Mouse (Mus musculus): ENCODE results near the gene Tubb2b. TPM values are rescaled to one million over a fixed set of nuclear protein-coding genes. Genes with fewer than 3 reads are reported as not detected.
A peak's percentile ranks its signal among the peaks of the same experiment; 100 is the strongest.

The Tubb2b gene
- polyA plus RNA-seq, 1 experiment = 15.1 TPM

DNA sequence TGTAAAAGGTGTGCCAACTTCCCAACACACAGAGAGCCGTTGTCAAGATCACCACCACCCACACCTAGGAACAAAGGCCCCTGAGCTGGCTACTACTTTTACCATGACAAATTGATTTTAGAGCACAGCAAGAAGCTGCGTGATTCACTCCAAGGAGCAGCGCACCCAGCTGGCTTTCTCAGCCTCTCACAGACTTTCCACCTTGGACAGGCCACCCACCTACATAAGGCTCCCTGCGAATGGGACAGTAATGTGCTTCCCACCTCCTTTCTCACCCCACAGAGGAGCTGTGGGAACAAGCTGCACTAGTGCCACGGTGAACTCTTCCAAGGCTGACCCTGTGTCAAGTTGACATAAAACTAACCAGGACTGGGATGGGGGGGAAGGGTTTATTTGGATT, 13.1 kb upstream of the Tubb2b start:
- no peak overlapping the region for H3K4me3 ChIP-seq (ENCODE audit: extremely low read depth, insufficient read depth, insufficient read length)
- no peak for DNase-seq (ENCODE audit: low read depth in 1 of 2, low spot score in 2 of 2)
- TF ChIP-seq POLR2A (IDR thresholded peaks at IDR 0.05; ENCODE audit: low read depth, low read length) (no peak), CTCF (IDR thresholded peaks at IDR 0.05; ENCODE audit: extremely low read depth, insufficient read depth, insufficient read length, insufficient replicate concordance) (no peak)
- no peaks in the 10 kb centered on the region for H3K27me3 ChIP-seq (ENCODE audit: control insufficient read depth, insufficient read depth, low read length)
- 86% methylated on average over 5 of the region's 5 CpGs for WGBS
- H3K4me1 ChIP-seq (ENCODE audit: control insufficient read depth, insufficient read depth, insufficient read length) = no peaks in the 10 kb centered on the region
- no peak overlapping the region for H3K27ac ChIP-seq (ENCODE audit: insufficient read depth, low read length)
- H3K36me3 ChIP-seq (ENCODE audit: control insufficient read depth, insufficient read depth, low read length) = no peaks in the 10 kb centered on the region

DNA sequence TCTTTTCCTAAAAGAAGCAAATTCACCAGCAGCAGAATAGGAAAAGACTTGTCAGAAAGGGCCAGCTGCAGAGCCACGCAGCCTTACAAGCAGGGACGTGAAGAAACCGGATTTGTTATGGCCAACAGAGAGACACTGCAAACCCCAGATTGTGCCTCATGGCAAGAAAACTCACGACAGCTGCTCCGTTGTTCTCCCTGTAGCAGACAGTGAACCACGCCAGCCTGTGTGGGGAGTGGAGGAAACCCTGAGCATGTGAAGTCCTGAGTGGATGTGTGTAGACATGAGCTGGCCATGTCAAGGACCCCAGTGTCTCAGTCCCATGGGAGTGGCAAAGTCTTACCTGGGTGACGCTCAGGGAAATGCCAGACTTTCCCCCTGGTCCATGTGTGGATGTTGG, 6.3 kb upstream of the Tubb2b start:
- H3K4me3 ChIP-seq (ENCODE audit: extremely low read depth, insufficient read depth, insufficient read length) = no peak overlapping the region
- peaks cover 3% of the 10 kb centered on the region; the same call in 1 of the 2 replicates for H3K4me1 ChIP-seq (ENCODE audit: control insufficient read depth, insufficient read depth, insufficient read length)
- DNase-seq (ENCODE audit: low read depth in 1 of 2, low spot score in 2 of 2) = no peak
- no peak overlapping the region for H3K27ac ChIP-seq (ENCODE audit: insufficient read depth, low read length)
- TF ChIP-seq POLR2A (IDR thresholded peaks at IDR 0.05; ENCODE audit: low read depth, low read length) (no peak), CTCF (IDR thresholded peaks at IDR 0.05; ENCODE audit: extremely low read depth, insufficient read depth, insufficient read length, insufficient replicate concordance) (no peak)
- H3K27me3 ChIP-seq (ENCODE audit: control insufficient read depth, insufficient read depth, low read length) = peaks cover 3% of the 10 kb centered on the region
- no peaks in the 10 kb centered on the region for H3K36me3 ChIP-seq (ENCODE audit: control insufficient read depth, insufficient read depth, low read length)
- WGBS = 76% methylated on average over 7 of the region's 7 CpGs

DNA sequence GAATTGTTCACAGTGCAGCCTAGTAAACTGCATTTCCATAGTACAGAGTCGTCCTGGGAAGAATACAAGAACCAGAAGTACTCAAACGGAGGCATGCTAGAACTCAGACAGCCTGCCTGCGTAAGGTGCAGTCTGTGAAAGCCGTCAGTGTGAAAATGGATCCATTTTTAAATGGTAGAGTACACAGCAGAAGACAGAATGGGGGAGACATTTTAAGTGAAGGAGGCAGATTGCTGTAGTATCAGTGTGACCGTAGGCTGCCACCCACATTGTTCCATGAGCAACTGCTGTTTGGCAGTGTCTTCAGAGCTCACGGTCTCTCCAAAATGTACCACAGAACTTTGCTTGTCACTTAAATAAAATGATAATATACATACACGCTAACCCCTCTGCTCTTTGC, 4.0 kb upstream of the Tubb2b start:
- DNase-seq (ENCODE audit: low read depth in 1 of 2, low spot score in 2 of 2) = no peak
- H3K4me3 ChIP-seq (ENCODE audit: extremely low read depth, insufficient read depth, insufficient read length) = no peak overlapping the region
- 88% methylated on average over 7 of the region's 7 CpGs for WGBS
- peaks cover 10% of the 10 kb centered on the region; the same call in 1 of the 2 replicates for H3K4me1 ChIP-seq (ENCODE audit: control insufficient read depth, insufficient read depth, insufficient read length)
- peaks cover 3% of the 10 kb centered on the region for H3K27me3 ChIP-seq (ENCODE audit: control insufficient read depth, insufficient read depth, low read length)
- TF ChIP-seq CTCF (IDR thresholded peaks at IDR 0.05; ENCODE audit: extremely low read depth, insufficient read depth, insufficient read length, insufficient replicate concordance) = no peak
- TF ChIP-seq POLR2A (IDR thresholded peaks at IDR 0.05; ENCODE audit: low read depth, low read length) = no peak
- no peaks in the 10 kb centered on the region for H3K36me3 ChIP-seq (ENCODE audit: control insufficient read depth, insufficient read depth, low read length)
- H3K27ac ChIP-seq (ENCODE audit: insufficient read depth, low read length) = no peak overlapping the region

DNA sequence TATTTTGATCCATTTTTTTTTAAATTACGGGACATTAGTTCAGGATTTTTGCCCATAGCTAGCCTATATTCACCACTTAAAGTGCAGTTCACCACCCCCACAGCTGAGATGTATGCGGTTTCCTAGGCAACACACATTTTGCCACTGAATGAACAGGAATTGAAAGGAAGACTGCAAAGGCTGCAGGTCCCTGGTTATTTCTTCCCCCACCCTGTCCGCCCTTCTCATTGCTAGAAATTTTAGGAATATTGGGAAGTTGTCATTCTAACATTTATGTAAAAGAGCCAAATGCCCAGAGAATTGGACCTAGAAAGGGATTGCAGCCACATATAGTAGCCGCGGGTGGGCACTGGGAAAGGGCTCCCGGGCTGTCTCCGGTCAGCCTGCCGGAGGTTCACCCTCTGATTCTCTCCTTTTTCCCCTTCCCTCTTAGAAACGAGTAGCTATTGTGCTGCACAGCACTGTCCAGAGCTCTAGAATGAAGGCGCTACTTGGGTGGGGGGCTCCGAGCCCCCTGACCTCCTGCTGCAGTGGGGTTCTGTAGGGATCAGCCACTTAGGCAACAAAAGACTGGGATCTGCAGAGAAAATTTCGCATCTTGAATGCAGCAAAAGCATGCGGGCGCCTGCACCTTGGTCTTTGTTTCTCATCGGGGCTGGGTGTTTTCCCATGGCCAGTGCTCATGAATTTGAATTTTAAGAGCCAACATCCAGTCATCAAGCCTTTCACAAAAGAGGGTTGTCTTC, 3.2 kb upstream of the Tubb2b start:
- no peaks in the 10 kb centered on the region for H3K36me3 ChIP-seq (ENCODE audit: control insufficient read depth, insufficient read depth, low read length)
- no peak for TF ChIP-seq POLR2A (IDR thresholded peaks at IDR 0.05; ENCODE audit: low read depth, low read length)
- no peak for TF ChIP-seq CTCF (IDR thresholded peaks at IDR 0.05; ENCODE audit: extremely low read depth, insufficient read depth, insufficient read length, insufficient replicate concordance)
- WGBS = 24% methylated on average over 15 of the region's 15 CpGs
- peaks cover 3% of the 10 kb centered on the region for H3K27me3 ChIP-seq (ENCODE audit: control insufficient read depth, insufficient read depth, low read length)
- no peak for DNase-seq (ENCODE audit: low read depth in 1 of 2, low spot score in 2 of 2)
- H3K27ac ChIP-seq (ENCODE audit: insufficient read depth, low read length) = no peak overlapping the region
- peaks cover 10% of the 10 kb centered on the region; the same call in 1 of the 2 replicates for H3K4me1 ChIP-seq (ENCODE audit: control insufficient read depth, insufficient read depth, insufficient read length)
- no peak overlapping the region for H3K4me3 ChIP-seq (ENCODE audit: extremely low read depth, insufficient read depth, insufficient read length)

- peaks cover 10% of the 10 kb centered on the region; the same call in 1 of the 2 replicates for H3K4me1 ChIP-seq (ENCODE audit: control insufficient read depth, insufficient read depth, insufficient read length)
- WGBS = 31% methylated on average over 6 of the region's 6 CpGs
- H3K4me3 ChIP-seq (ENCODE audit: extremely low read depth, insufficient read depth, insufficient read length) = no peak overlapping the region
- H3K27ac ChIP-seq (ENCODE audit: insufficient read depth, low read length) = no peak overlapping the region
- no peak for DNase-seq (ENCODE audit: low read depth in 1 of 2, low spot score in 2 of 2)
- no peaks in the 10 kb centered on the region for H3K36me3 ChIP-seq (ENCODE audit: control insufficient read depth, insufficient read depth, low read length)
- TF ChIP-seq POLR2A (IDR thresholded peaks at IDR 0.05; ENCODE audit: low read depth, low read length) = no peak
- TF ChIP-seq CTCF (IDR thresholded peaks at IDR 0.05; ENCODE audit: extremely low read depth, insufficient read depth, insufficient read length, insufficient replicate concordance) = no peak
- H3K27me3 ChIP-seq (ENCODE audit: control insufficient read depth, insufficient read depth, low read length) = peaks cover 3% of the 10 kb centered on the region
Measured at GRCm38 (mm10) chr13:34132875-34133274, 2.6 kb upstream of the Tubb2b start.

DNA sequence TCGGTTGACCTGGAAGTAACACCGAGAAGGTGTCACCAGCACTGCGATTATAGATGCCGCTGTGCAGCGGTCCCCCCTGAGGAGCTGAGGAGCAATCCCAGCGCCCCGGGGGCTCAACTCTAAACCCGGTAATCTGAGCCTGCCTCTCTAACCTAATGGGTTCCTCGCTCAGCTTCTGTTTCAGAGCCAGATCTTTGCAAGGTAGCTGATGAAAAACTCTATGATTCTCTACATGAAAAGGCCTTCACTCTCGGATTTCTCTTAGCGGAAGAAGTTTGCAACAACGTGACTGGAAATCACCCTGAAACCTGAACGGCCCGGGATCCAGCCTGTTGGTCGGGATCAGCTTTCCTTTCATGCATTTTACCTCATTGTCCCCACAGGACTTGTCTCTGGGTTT, 2.0 kb upstream of the Tubb2b start:
- H3K4me3 ChIP-seq (ENCODE audit: extremely low read depth, insufficient read depth, insufficient read length) = no peak overlapping the region
- H3K27me3 ChIP-seq (ENCODE audit: control insufficient read depth, insufficient read depth, low read length) = peaks cover 3% of the 10 kb centered on the region
- H3K36me3 ChIP-seq (ENCODE audit: control insufficient read depth, insufficient read depth, low read length) = no peaks in the 10 kb centered on the region
- DNase-seq (ENCODE audit: low read depth in 1 of 2, low spot score in 2 of 2) = no peak
- WGBS = 12% methylated on average over 15 of the region's 15 CpGs
- TF ChIP-seq CTCF (IDR thresholded peaks at IDR 0.05; ENCODE audit: extremely low read depth, insufficient read depth, insufficient read length, insufficient replicate concordance) = no peak
- TF ChIP-seq POLR2A (IDR thresholded peaks at IDR 0.05; ENCODE audit: low read depth, low read length) = no peak
- H3K27ac ChIP-seq (ENCODE audit: insufficient read depth, low read length) = no peak overlapping the region
- peaks cover 10% of the 10 kb centered on the region; the same call in 1 of the 2 replicates for H3K4me1 ChIP-seq (ENCODE audit: control insufficient read depth, insufficient read depth, insufficient read length)

DNA sequence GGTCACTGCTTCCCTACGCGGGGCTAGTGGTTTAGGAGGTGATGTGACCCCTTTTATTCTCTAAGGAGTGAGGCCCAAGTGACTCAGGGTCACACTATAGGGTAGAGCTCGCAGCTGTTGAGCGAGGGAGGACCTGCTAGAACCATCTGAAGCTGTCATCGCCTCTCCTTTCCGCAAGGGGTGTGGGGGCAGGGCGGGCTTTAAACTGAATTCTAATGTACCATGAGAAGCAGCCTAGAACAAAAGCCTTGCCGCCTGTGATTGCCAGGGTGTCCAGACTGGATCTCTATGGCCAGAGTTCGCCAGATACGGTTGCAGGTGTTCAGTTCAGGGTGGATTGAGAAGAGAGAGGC, 1.4 kb upstream of the Tubb2b start:
- peaks cover 10% of the 10 kb centered on the region; the same call in 1 of the 2 replicates for H3K4me1 ChIP-seq (ENCODE audit: control insufficient read depth, insufficient read depth, insufficient read length)
- H3K4me3 ChIP-seq (ENCODE audit: extremely low read depth, insufficient read depth, insufficient read length) = peak overlapping the region; percentile 31
- 7% methylated on average over 10 of the region's 10 CpGs for WGBS
- DNase-seq (ENCODE audit: low read depth in 1 of 2, low spot score in 2 of 2) = peak; percentile 29 to 43
- TF ChIP-seq CTCF (IDR thresholded peaks at IDR 0.05; ENCODE audit: extremely low read depth, insufficient read depth, insufficient read length, insufficient replicate concordance) (no peak), POLR2A (IDR thresholded peaks at IDR 0.05; ENCODE audit: low read depth, low read length) (no peak)
- no peaks in the 10 kb centered on the region for H3K36me3 ChIP-seq (ENCODE audit: control insufficient read depth, insufficient read depth, low read length)
- no peak overlapping the region for H3K27ac ChIP-seq (ENCODE audit: insufficient read depth, low read length)
- H3K27me3 ChIP-seq (ENCODE audit: control insufficient read depth, insufficient read depth, low read length) = peaks cover 3% of the 10 kb centered on the region

Data from spleen, adult 2 months (tissue).